Mouse (Mus musculus): ENCODE data around the gene Eif5a. TPM values are rescaled to one million over a fixed set of nuclear protein-coding genes. Genes with fewer than 3 reads are reported as not detected.

The Eif5a gene
- polyA plus RNA-seq, 1 experiment from 2014 or later, result 1,601 TPM

DNA sequence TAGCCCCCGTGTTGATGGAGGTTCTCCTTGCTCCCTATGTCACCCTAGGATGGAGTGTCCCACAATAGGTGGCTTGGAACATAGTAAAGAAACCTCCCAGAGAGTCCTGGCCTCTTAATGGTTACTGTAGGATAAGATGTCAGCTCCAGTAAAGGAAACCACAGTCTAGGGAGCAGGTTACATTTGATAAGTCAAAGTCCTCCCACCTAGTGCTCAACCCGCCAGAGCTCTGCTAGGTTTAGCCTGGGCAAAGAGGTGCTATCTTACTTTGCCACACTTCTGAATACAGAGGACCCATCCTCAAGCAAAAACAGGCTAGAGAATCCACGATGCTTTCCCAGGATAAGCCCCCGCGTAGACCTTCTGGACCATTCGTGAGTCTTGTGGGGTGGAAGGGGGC, 42.8 kb downstream of the Eif5a start:
- Histone ChIP-seq H3K4me3 (peak overlapping the region; percentile 55), H3K9me3 (no peaks in the 10 kb centered on the region)
- WGBS, result 89% methylated on average over 6 of the region's 6 CpGs

DNA sequence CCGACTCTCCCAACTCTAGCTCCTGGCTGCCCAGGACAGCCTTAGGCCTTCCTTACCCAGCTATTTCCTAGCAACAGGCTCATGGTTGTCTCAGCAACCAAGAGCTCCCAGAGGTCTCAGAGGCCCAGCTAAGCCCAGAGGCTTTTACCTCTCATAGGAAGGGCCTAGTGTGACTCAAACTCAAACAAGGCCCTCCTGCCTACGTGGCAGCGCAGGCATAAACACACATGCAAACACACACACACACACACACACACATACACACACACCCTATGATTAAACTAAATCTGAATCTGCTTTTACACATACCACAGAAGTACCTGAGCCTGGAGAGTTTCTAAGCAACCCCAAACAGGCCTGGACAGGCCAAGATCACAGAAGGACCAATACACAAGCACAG, 43.4 kb downstream of the Eif5a start:
- no peaks in the 10 kb centered on the region for H3K9me3 ChIP-seq
- H3K27me3 ChIP-seq, result no peaks in the 10 kb centered on the region
- 65% methylated on average over 3 of the region's 3 CpGs for WGBS
- H3K4me3 ChIP-seq, result no peak overlapping the region
- ATAC-seq (ENCODE audit: insufficient number of reproducible peaks, low FRiP score, low TSS enrichment, low read depth), result no peak
- H3K36me3 ChIP-seq, result no peaks in the 10 kb centered on the region
- peaks cover 62% of the 10 kb centered on the region for H3K4me1 ChIP-seq
- 0 out of 2 replicates have a peak overlapping the region, but pooled peaks have one; percentile 90 for H3K4me2 ChIP-seq
- no peak overlapping the region for H3K27ac ChIP-seq
- no peak overlapping the region for H3K9ac ChIP-seq

More for the DNA sequence above, 42.8 kb downstream of the Eif5a start:
- H3K4me1 ChIP-seq, result peaks cover 62% of the 10 kb centered on the region
- no peak overlapping the region for H3K27ac ChIP-seq
- no peak for ATAC-seq (ENCODE audit: insufficient number of reproducible peaks, low FRiP score, low TSS enrichment, low read depth)
- H3K36me3 ChIP-seq, result no peaks in the 10 kb centered on the region
- H3K27me3 ChIP-seq, result no peaks in the 10 kb centered on the region
- H3K4me2 ChIP-seq, result peak overlapping the region; percentile 90; the same call in 1 of the 2 replicates
- no peak overlapping the region for H3K9ac ChIP-seq

DNA sequence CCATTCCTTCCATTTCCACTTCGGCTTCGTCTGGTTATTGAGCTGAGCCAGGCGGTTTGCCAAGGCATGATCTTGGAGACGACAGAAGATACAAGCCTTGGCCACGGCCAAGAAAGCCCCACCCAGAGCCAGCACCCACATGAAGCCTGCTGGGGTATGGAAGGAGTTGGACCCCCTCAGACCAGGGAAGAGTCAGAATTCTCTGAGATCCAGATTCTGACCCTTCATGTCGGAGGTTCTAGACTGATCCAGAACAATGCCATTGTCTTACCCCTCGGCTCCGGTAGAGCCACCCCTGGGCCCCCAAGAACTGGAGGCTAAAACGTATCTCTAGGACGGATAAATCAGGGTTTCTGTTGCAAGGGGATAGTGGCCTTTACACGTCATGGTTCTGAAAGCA, 43.9 kb downstream of the Eif5a start, which contains the start of gene Tmem95:
TSS of gene Tmem95 (minus strand) at position 141 of the 400 bp plus-strand sequence.
- H3K9ac ChIP-seq, result no peak within 1 kb of the TSS
- peak within 1 kb of the TSS; percentile 74 for H3K27ac ChIP-seq

DNA sequence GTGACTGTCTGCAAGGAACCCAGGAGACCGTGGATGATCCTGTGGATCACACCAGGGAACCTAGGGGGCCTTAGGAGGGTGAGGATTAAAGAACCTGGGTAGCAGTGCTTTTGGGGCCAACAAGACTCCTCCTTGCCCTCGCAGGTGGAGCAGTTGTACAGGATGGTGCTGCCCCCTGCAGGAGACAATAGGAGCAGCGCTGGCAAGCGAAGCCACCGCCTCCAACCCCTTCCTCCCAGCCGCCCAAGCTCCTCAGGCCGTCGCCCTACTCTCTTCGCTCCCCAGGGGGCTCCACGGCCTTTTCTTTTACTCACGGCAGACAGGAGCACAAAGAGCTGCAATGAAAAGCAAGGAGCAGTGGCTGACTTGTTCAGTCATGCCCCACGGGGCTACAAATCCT, 44.9 kb downstream of the Eif5a start:
- Histone ChIP-seq H3K9ac (no peak overlapping the region), H3K9me3 (no peaks in the 10 kb centered on the region), H3K4me2 (peak overlapping the region; percentile 39; the same call in 1 of the 2 replicates), H3K4me3 (peak overlapping the region; percentile 19), H3K36me3 (no peaks in the 10 kb centered on the region), H3K27me3 (no peaks in the 10 kb centered on the region), H3K4me1 (peaks cover 62% of the 10 kb centered on the region), H3K27ac (peak overlapping the region; percentile 74)
- ATAC-seq (ENCODE audit: insufficient number of reproducible peaks, low FRiP score, low TSS enrichment, low read depth), result no peak
- 4% methylated on average over 12 of the region's 12 CpGs for WGBS

More for the DNA sequence above, 43.9 kb downstream of the Eif5a start, which contains the start of gene Tmem95:
- H3K4me2 ChIP-seq, result peak within 1 kb of the TSS; percentile 90; the same call in 1 of the 2 replicates
- no peaks in the 10 kb centered on the region for H3K36me3 ChIP-seq
- ATAC-seq (ENCODE audit: insufficient number of reproducible peaks, low FRiP score, low TSS enrichment, low read depth), result no peak
- no peaks in the 10 kb centered on the region for H3K27me3 ChIP-seq
- H3K4me3 ChIP-seq, result peak within 1 kb of the TSS; percentile 19
- H3K9me3 ChIP-seq, result no peaks in the 10 kb centered on the region
- H3K4me1 ChIP-seq, result peaks cover 62% of the 10 kb centered on the region
- WGBS, result 77% methylated on average over 11 of the region's 11 CpGs

- no peaks in the 10 kb centered on the region for H3K36me3 ChIP-seq
- H3K27ac ChIP-seq, result peak overlapping the region; percentile 74
- peaks cover 55% of the 10 kb centered on the region for H3K4me1 ChIP-seq
- no peaks in the 10 kb centered on the region for H3K9me3 ChIP-seq
- H3K4me2 ChIP-seq, result no peak overlapping the region
- peak; percentile 31 for ATAC-seq (ENCODE audit: insufficient number of reproducible peaks, low FRiP score, low TSS enrichment, low read depth)
- H3K27me3 ChIP-seq, result no peaks in the 10 kb centered on the region
- no peak overlapping the region for H3K4me3 ChIP-seq
- WGBS, result 38% methylated on average over 7 of the region's 7 CpGs
- no peak overlapping the region for H3K9ac ChIP-seq
Observed at GRCm38 (mm10) chr11:69876186-69876585, 45.6 kb downstream of the Eif5a start.

DNA sequence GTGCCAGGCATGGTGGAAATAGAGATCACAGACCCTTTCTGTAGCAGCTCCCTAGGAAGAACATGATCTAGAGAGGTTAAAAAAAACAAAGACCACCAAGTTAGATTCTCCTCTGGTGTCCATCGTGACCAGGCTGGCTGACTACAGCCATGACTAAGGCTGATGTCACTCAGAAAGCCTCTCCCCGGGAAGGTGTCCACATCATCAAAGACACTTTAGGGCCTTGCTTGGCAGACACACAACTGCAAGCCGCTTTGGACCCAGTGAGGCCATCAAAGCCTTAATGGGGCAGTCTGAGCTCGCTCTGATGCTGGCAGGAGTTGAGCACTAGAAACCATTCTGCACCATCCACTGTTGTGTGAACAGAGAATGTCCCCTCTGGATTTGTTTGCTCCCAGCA, 49.3 kb downstream of the Eif5a start:
- Histone ChIP-seq H3K27ac (no peak overlapping the region), H3K36me3 (no peaks in the 10 kb centered on the region), H3K4me3 (no peak overlapping the region), H3K9ac (no peak overlapping the region), H3K4me1 (peaks cover 19% of the 10 kb centered on the region), H3K27me3 (no peaks in the 10 kb centered on the region), H3K4me2 (no peak overlapping the region), H3K9me3 (no peaks in the 10 kb centered on the region)
- WGBS, result 69% methylated on average over 4 of the region's 4 CpGs
- no peak for ATAC-seq (ENCODE audit: insufficient number of reproducible peaks, low FRiP score, low TSS enrichment, low read depth)

DNA sequence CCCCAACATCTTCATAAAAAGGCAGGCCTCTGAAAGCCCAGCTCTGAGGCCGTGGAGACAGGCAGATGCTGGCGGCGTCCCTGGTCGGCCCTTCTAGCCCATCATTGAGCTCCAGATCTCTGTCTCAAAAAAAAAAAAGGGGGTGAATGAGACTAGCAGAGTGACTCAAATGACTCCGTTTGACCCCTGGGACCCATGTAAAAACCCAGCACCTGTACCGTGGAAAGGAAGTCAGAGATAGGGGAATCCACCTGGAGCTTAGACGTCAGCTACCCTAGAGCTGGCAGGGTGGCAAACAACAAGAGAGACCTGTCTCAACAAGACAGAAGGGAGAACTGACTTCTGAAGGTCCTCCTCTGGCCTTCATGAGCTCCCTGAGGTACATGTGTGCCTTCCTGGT, 49.9 kb downstream of the Eif5a start:
- H3K4me3 ChIP-seq, result no peak overlapping the region
- 83% methylated on average over 7 of the region's 7 CpGs for WGBS
- no peak overlapping the region for H3K27ac ChIP-seq

GRCm38 (mm10) chr11:69870289-69871069, 51.3 kb downstream of the Eif5a start:
- Histone ChIP-seq H3K27me3 (no peaks in the 10 kb centered on the region), H3K9me3 (no peaks in the 10 kb centered on the region), H3K9ac (no peak overlapping the region), H3K27ac (no peak overlapping the region), H3K36me3 (no peaks in the 10 kb centered on the region), H3K4me3 (no peak overlapping the region), H3K4me1 (0 out of 2 replicates have a peak, but pooled peaks cover under 1% of the 10 kb centered on the region), H3K4me2 (no peak overlapping the region)
- no peak for ATAC-seq (ENCODE audit: insufficient number of reproducible peaks, low FRiP score, low TSS enrichment, low read depth)
- WGBS, result 81% methylated on average over 2 of the region's 2 CpGs

More for the DNA sequence above, 49.9 kb downstream of the Eif5a start:
- no peak overlapping the region for H3K4me2 ChIP-seq
- no peak for ATAC-seq (ENCODE audit: insufficient number of reproducible peaks, low FRiP score, low TSS enrichment, low read depth)
- H3K27me3 ChIP-seq, result no peaks in the 10 kb centered on the region
- H3K36me3 ChIP-seq, result no peaks in the 10 kb centered on the region
- no peak overlapping the region for H3K9ac ChIP-seq
- no peaks in the 10 kb centered on the region for H3K9me3 ChIP-seq
- peaks cover 13% of the 10 kb centered on the region for H3K4me1 ChIP-seq

DNA sequence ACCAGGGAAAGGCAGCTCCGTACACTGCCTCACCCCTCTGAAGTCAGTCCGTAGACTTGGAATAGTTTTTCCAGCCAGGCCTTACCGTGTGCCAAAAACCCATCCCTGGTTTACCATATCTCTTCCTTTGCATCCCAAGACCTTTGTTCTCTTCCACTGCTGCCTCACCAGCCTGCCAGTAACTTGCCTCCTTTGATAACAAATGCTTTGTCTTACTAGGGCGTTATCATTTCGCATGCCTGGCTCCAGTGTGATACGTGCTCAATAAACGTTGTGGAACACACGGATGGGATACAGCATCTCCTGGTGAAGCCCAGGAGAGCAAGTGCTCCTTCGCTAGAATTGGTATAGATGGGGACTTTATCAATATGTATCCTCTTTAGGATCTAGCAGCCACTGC, 54.4 kb downstream of the Eif5a start:
- 72% methylated on average over 9 of the region's 9 CpGs for WGBS
- no peak overlapping the region for H3K4me3 ChIP-seq
- ATAC-seq (ENCODE audit: insufficient number of reproducible peaks, low FRiP score, low TSS enrichment, low read depth), result no peak
- no peak overlapping the region for H3K27ac ChIP-seq
- peaks cover 4% of the 10 kb centered on the region; the same call in 1 of the 2 replicates for H3K4me1 ChIP-seq
- no peak overlapping the region for H3K4me2 ChIP-seq
- H3K36me3 ChIP-seq, result no peaks in the 10 kb centered on the region
- no peaks in the 10 kb centered on the region for H3K9me3 ChIP-seq
- no peak overlapping the region for H3K9ac ChIP-seq
- no peaks in the 10 kb centered on the region for H3K27me3 ChIP-seq

Small RNAs within 50 kb of the gene (microRNA-seq; reads per million reads assigned to microRNA genes)
- gene Mir6924, result not detected

Other genes starting within 250 kb of the Eif5a start
- 443 and 469 TPM in 2 replicates for gene Eif4a1, start 249.5 kb downstream of the Eif5a start, polyA plus RNA-seq (2015; fragmentation: Nextera tagmentation; extraction: Ambion mirVana)
- gene Senp3, start 239.9 kb downstream of the Eif5a start, polyA plus RNA-seq (2015; fragmentation: Nextera tagmentation; extraction: Ambion mirVana), result 87.5 and 87.9 TPM in 2 replicates
- gene Tnfsf13, start 236.2 kb downstream of the Eif5a start, polyA plus RNA-seq (2015; fragmentation: Nextera tagmentation; extraction: Ambion mirVana), result 0.73 and 0.87 TPM in 2 replicates
- gene Tnfsf12, start 226.1 kb downstream of the Eif5a start, polyA plus RNA-seq (2015; fragmentation: Nextera tagmentation; extraction: Ambion mirVana), result 10.8 and 12.9 TPM in 2 replicates
- 4.8 and 5.7 TPM in 2 replicates for gene Tnfsfm13, start 225.9 kb downstream of the Eif5a start, polyA plus RNA-seq (2015; fragmentation: Nextera tagmentation; extraction: Ambion mirVana)
- 20.0 and 20.9 TPM in 2 replicates for gene Polr2a, start 163.3 kb downstream of the Eif5a start, polyA plus RNA-seq (2015; fragmentation: Nextera tagmentation; extraction: Ambion mirVana)
- gene Slc35g3, start 160.0 kb downstream of the Eif5a start, polyA plus RNA-seq (2015; fragmentation: Nextera tagmentation; extraction: Ambion mirVana), result 0.09 and 0.15 TPM in 2 replicates
- gene Zbtb4, start 156.0 kb downstream of the Eif5a start, polyA plus RNA-seq (2015; fragmentation: Nextera tagmentation; extraction: Ambion mirVana), result 5.1 and 5.4 TPM in 2 replicates
- gene Chrnb1, start 126.0 kb downstream of the Eif5a start, polyA plus RNA-seq (2015; fragmentation: Nextera tagmentation; extraction: Ambion mirVana), result 18.6 and 30.0 TPM in 2 replicates
- 3.4 and 3.9 TPM in 2 replicates for gene Fgf11, start 120.1 kb downstream of the Eif5a start, polyA plus RNA-seq (2015; fragmentation: Nextera tagmentation; extraction: Ambion mirVana)
- gene Tmem102, start 116.3 kb downstream of the Eif5a start, polyA plus RNA-seq (2015; fragmentation: Nextera tagmentation; extraction: Ambion mirVana), result 8.1 and 8.9 TPM in 2 replicates
- not detected in 2 replicates for gene Gm39566, start 106.7 kb downstream of the Eif5a start, polyA plus RNA-seq (2015; fragmentation: Nextera tagmentation; extraction: Ambion mirVana)
- not detected in 2 replicates for gene Spem2, start 103.5 kb downstream of the Eif5a start, polyA plus RNA-seq (2015; fragmentation: Nextera tagmentation; extraction: Ambion mirVana)
- gene Spem1, start 99.8 kb downstream of the Eif5a start, polyA plus RNA-seq (2015; fragmentation: Nextera tagmentation; extraction: Ambion mirVana), result 0.28 TPM in 1 of 2 replicates, not detected in the other
- 7.6 and 8.7 TPM in 2 replicates for gene Nlgn2, start 84.2 kb downstream of the Eif5a start, polyA plus RNA-seq (2015; fragmentation: Nextera tagmentation; extraction: Ambion mirVana)
- 325 and 365 TPM in 2 replicates for gene Tmem256, start 83.4 kb downstream of the Eif5a start, polyA plus RNA-seq (2015; fragmentation: Nextera tagmentation; extraction: Ambion mirVana)
- gene Plscr3, start 75.6 kb downstream of the Eif5a start, polyA plus RNA-seq (2015; fragmentation: Nextera tagmentation; extraction: Ambion mirVana), result 132 and 134 TPM in 2 replicates
- gene Tnk1, start 63.2 kb downstream of the Eif5a start, polyA plus RNA-seq (2015; fragmentation: Nextera tagmentation; extraction: Ambion mirVana), result 4.1 and 5.0 TPM in 2 replicates
- 0.31 and 0.73 TPM in 2 replicates for gene Tmem95, start 43.9 kb downstream of the Eif5a start, polyA plus RNA-seq (2015; fragmentation: Nextera tagmentation; extraction: Ambion mirVana)
- 20.5 TPM in 2 replicates for gene Kctd11, start 40.6 kb downstream of the Eif5a start, polyA plus RNA-seq (2015; fragmentation: Nextera tagmentation; extraction: Ambion mirVana)
- 2.7 and 3.1 TPM in 2 replicates for gene Acap1, start 26.4 kb downstream of the Eif5a start, polyA plus RNA-seq (2015; fragmentation: Nextera tagmentation; extraction: Ambion mirVana)
- 7.6 and 8.4 TPM in 2 replicates for gene 2810408A11Rik, start 21.0 kb downstream of the Eif5a start, polyA plus RNA-seq (2015; fragmentation: Nextera tagmentation; extraction: Ambion mirVana)
- 7.1 and 7.3 TPM in 2 replicates for gene Neurl4, start 20.9 kb downstream of the Eif5a start, polyA plus RNA-seq (2015; fragmentation: Nextera tagmentation; extraction: Ambion mirVana)
- 71.5 and 77.1 TPM in 2 replicates for gene Gps2, start 8.1 kb downstream of the Eif5a start, polyA plus RNA-seq (2015; fragmentation: Nextera tagmentation; extraction: Ambion mirVana)
- 3.6 and 4.6 TPM in 2 replicates for gene Ybx2, start 13.8 kb upstream of the Eif5a start, polyA plus RNA-seq (2015; fragmentation: Nextera tagmentation; extraction: Ambion mirVana)
- gene Slc2a4, start 26.2 kb upstream of the Eif5a start, polyA plus RNA-seq (2015; fragmentation: Nextera tagmentation; extraction: Ambion mirVana), result 23.0 and 23.5 TPM in 2 replicates
- gene Cldn7, start 42.8 kb upstream of the Eif5a start, polyA plus RNA-seq (2015; fragmentation: Nextera tagmentation; extraction: Ambion mirVana), result 8.1 and 13.1 TPM in 2 replicates
- gene Ctdnep1, start 59.2 kb upstream of the Eif5a start, polyA plus RNA-seq (2015; fragmentation: Nextera tagmentation; extraction: Ambion mirVana), result 24.6 and 32.0 TPM in 2 replicates
- 111 and 119 TPM in 2 replicates for gene Elp5, start 60.6 kb upstream of the Eif5a start, polyA plus RNA-seq (2015; fragmentation: Nextera tagmentation; extraction: Ambion mirVana)
- 545 and 568 TPM in 2 replicates for gene Gabarap, start 69.2 kb upstream of the Eif5a start, polyA plus RNA-seq (2015; fragmentation: Nextera tagmentation; extraction: Ambion mirVana)
- gene Phf23, start 73.8 kb upstream of the Eif5a start, polyA plus RNA-seq (2015; fragmentation: Nextera tagmentation; extraction: Ambion mirVana), result 72.2 and 81.6 TPM in 2 replicates
- gene Dvl2, start 78.6 kb upstream of the Eif5a start, polyA plus RNA-seq (2015; fragmentation: Nextera tagmentation; extraction: Ambion mirVana), result 42.2 and 43.1 TPM in 2 replicates
- 92.2 and 100 TPM in 2 replicates for gene Acadvl, start 93.5 kb upstream of the Eif5a start, polyA plus RNA-seq (2015; fragmentation: Nextera tagmentation; extraction: Ambion mirVana)
- gene Dlg4, start 95.0 kb upstream of the Eif5a start, polyA plus RNA-seq (2015; fragmentation: Nextera tagmentation; extraction: Ambion mirVana), result 9.6 and 10.7 TPM in 2 replicates
- gene Asgr1, start 132.1 kb upstream of the Eif5a start, polyA plus RNA-seq (2015; fragmentation: Nextera tagmentation; extraction: Ambion mirVana), result 0.93 and 1.1 TPM in 2 replicates
- 0.54 and 0.83 TPM in 2 replicates for gene Asgr2, start 170.7 kb upstream of the Eif5a start, polyA plus RNA-seq (2015; fragmentation: Nextera tagmentation; extraction: Ambion mirVana)
- gene Mgl2, start 208.4 kb upstream of the Eif5a start, polyA plus RNA-seq (2015; fragmentation: Nextera tagmentation; extraction: Ambion mirVana), result 1.2 and 1.6 TPM in 2 replicates
- gene Clec10a, start 234.2 kb upstream of the Eif5a start, polyA plus RNA-seq (2015; fragmentation: Nextera tagmentation; extraction: Ambion mirVana), result 1.8 and 2.3 TPM in 2 replicates

All from limb, embryonic 15.5 days (tissue).